Mouse (Mus musculus) liver, adult (tissue): ENCODE results near the gene Gm21188.
"Not testable (repeated sequence)": the region's sequence is repeated elsewhere in the genome, so short reads cannot be mapped to it uniquely, and the experiment has no call there.

Source experiments
- GATA4 ChIP-seq: IDR thresholded peaks from 2 replicates; pipeline ENCODE4 v1.6.1; 2014; ENCODE audit warnings: mild to moderate bottlenecking, low read length; ENCODE audit not compliant: insufficient replicate concordance

The Gm21188 gene

DNA sequence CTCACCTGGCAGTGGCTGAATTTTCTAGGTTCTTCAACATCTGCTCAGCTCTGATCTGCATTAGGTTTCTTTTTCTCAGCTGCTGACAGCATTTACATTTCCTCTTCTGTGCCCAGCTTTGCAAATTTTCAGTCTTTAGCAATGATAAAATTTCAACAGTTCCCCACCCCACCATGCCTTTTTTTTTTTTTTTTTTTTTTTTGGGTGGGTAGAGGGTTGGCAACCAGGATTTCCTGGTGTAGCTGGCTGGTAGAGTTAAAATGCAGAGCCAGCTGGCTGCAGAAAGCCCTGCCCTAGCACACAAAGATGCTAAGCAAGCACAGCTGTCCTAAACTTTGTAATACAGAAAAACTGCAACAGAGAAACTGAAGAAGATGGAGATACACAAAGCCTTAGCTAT lies at the start of gene Gm21188:
Gene Gm21188 (minus strand): TSS at position 110 of the 400 bp plus-strand sequence.
- TF ChIP-seq GATA4, result not testable (repeated sequence)

DNA sequence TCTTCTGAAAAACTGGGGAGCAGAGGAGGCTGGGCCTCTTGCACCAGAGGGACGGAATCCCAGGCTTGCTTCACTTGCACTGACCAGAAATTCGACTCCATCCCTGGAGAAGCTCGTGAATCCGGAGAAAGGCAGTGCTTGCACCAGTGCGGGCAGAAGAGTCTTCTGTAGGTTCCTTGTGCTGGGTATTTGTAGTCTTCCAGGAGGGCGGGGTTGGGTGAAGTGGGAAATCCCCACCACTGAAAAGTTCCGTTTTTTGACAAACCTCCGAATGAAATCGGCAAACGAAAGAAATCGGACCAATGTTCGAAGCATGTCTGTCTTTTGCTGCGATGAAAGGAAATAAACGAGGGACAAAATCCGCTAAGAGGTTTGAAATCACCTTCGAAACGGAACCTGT lies 25.1 kb downstream of the Gm21188 start, which contains the start of gene Gm36079:
Gene Gm36079 (minus strand): TSS at position 101 of the 400 bp plus-strand sequence.
- TF ChIP-seq GATA4, result not testable (repeated sequence)
